Mouse (Mus musculus): ENCODE results near the gene Mill2.

DNA sequence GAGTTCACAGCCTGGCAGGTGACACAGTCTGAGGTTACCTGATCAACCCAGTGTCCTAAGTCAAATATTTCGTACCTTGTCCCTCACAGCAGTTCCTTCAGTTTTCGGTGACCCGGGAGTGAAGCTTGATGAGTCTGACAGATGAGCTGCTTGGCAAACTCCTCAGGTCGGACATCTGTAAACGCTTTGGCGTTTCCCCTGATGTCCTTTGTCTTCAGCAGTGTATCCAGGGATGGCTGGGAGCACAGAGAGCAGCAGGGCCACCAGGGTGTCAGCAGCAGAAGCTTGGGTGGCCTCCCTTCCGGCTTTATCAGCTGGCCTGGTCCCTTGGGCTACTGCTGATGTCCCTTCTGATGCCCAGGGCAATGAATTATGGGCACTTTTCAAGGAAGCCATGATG, 38.9 kb downstream of the Mill2 start:
- TF ChIP-seq CTCF (IDR thresholded peaks at IDR 0.05; ENCODE audit: insufficient read depth, low read length) (no peak), POLR2A (IDR thresholded peaks at IDR 0.05; ENCODE audit: borderline replicate concordance, extremely low read depth, low read depth, low read length) (no peak)

Data from lung, adult 2 months (tissue).